Mouse (Mus musculus): ENCODE data around the gene Ctps2. TPM values are rescaled to one million over a fixed set of nuclear protein-coding genes. Genes with fewer than 3 reads are reported as not detected.

Ctps2 gene
- polyA plus RNA-seq, 1 experiment from 2014 or later, result 29.6 TPM

- no peak for TF ChIP-seq CTCF (IDR thresholded peaks at IDR 0.05; ENCODE audit: low read depth)
- H3K9ac ChIP-seq (ENCODE audit: low read depth, low read length), result no peak overlapping the region
- 82% methylated on average over 2 of the region's 2 CpGs for WGBS
- no peaks in the 10 kb centered on the region for H3K9me3 ChIP-seq (ENCODE audit: control insufficient read depth)
- ATAC-seq, result no peak
- no peak overlapping the region for H3K4me3 ChIP-seq (ENCODE audit: low read depth, low read length)
- H3K4me1 ChIP-seq (replicated peaks; ENCODE audit: control insufficient read depth, insufficient read depth, low read length), result no peaks in the 10 kb centered on the region
- H3K4me2 ChIP-seq (replicated peaks; ENCODE audit: low read depth), result no peak overlapping the region
- H3K27ac ChIP-seq (ENCODE audit: low read depth, low read length), result no peak overlapping the region
- no peaks in the 10 kb centered on the region for H3K36me3 ChIP-seq (ENCODE audit: control insufficient read depth, insufficient read depth)
- H3K27me3 ChIP-seq (replicated peaks; ENCODE audit: control insufficient read depth, insufficient read depth, low read length), result no peaks in the 10 kb centered on the region
These were observed 30.4 kb downstream of the Ctps2 start for GRCm38 (mm10) chrX:162931467-162931866.

GRCm38 (mm10) chrX:162942027-162942426 is 41.0 kb downstream of the Ctps2 start:
- Histone ChIP-seq H3K27ac (ENCODE audit: low read depth, low read length) (no peak overlapping the region), H3K9ac (ENCODE audit: low read depth, low read length) (no peak overlapping the region), H3K36me3 (ENCODE audit: control insufficient read depth, insufficient read depth) (no peaks in the 10 kb centered on the region), H3K27me3 (replicated peaks; ENCODE audit: control insufficient read depth, insufficient read depth, low read length) (no peaks in the 10 kb centered on the region), H3K4me1 (replicated peaks; ENCODE audit: control insufficient read depth, insufficient read depth, low read length) (no peaks in the 10 kb centered on the region), H3K4me3 (ENCODE audit: low read depth, low read length) (no peak overlapping the region), H3K9me3 (ENCODE audit: control insufficient read depth) (no peaks in the 10 kb centered on the region), H3K4me2 (replicated peaks; ENCODE audit: low read depth) (no peak overlapping the region)
- no peak for ATAC-seq
- no peak for TF ChIP-seq CTCF (IDR thresholded peaks at IDR 0.05; ENCODE audit: low read depth)
- 79% methylated on average over 1 of the region's 1 CpGs for WGBS

DNA sequence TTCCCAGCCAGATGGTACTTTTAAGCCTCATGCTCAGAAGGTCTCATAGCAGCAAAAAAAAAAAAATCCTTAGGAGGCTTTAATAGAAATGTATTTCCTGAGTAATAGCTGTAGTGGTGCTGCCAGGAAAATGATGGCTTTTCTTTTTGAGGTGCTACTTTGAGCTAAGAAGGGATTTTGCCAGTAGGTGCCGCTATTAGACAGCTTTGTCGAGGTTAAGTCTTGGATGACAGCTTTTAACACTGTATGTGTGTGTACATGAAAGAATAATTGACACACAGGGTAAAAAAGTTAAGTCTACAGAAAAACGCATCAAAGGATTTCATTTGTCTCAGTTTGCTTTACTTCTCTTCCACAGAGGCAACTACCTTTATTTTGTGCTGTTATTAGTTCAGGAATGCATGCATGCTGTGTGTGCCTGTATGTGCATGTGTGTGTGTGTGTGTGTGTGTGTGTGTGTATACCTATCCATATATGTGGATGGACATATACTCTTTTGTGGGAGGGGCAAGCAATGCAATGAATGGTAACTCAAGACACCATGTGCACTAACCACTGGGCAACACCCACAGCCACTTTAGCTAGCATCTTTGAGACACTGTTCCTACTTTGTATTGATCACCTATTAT is 48.9 kb downstream of the Ctps2 start:
- ATAC-seq, result no peak
- Histone ChIP-seq H3K9me3 (ENCODE audit: control insufficient read depth) (no peaks in the 10 kb centered on the region), H3K27ac (ENCODE audit: low read depth, low read length) (no peak overlapping the region), H3K36me3 (ENCODE audit: control insufficient read depth, insufficient read depth) (no peaks in the 10 kb centered on the region), H3K27me3 (replicated peaks; ENCODE audit: control insufficient read depth, insufficient read depth, low read length) (no peaks in the 10 kb centered on the region), H3K4me1 (replicated peaks; ENCODE audit: control insufficient read depth, insufficient read depth, low read length) (no peaks in the 10 kb centered on the region), H3K4me2 (replicated peaks; ENCODE audit: low read depth) (no peak overlapping the region), H3K9ac (ENCODE audit: low read depth, low read length) (no peak overlapping the region), H3K4me3 (ENCODE audit: low read depth, low read length) (no peak overlapping the region)
- WGBS, result 28% methylated on average over 3 of the region's 3 CpGs
- TF ChIP-seq CTCF (IDR thresholded peaks at IDR 0.05; ENCODE audit: low read depth), result peak; percentile 75

DNA sequence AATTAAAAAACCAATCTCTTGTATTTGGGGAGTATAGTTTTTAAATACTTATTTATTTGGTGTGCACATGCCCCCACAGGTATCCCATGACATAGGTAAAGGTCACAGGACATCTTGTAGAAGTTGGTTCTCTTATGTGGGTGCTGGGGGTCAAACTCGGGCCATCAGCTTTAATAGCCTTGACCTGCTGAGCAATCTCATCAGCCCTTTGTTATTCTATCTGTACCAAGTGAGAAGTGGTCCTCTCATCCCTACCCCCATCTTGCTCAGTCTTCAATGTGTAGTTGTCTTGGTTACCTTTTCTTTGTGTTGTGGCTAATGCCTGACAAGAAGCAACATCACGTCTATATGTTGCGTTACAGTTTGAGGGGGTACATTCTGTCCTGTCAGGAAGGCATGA is 56.9 kb downstream of the Ctps2 start:
- H3K27me3 ChIP-seq (replicated peaks; ENCODE audit: control insufficient read depth, insufficient read depth, low read length), result no peaks in the 10 kb centered on the region
- H3K9ac ChIP-seq (ENCODE audit: low read depth, low read length), result no peak overlapping the region
- no peak for ATAC-seq
- TF ChIP-seq CTCF (IDR thresholded peaks at IDR 0.05; ENCODE audit: low read depth), result no peak
- H3K36me3 ChIP-seq (ENCODE audit: control insufficient read depth, insufficient read depth), result no peaks in the 10 kb centered on the region
- WGBS, result 89% methylated on average over 3 of the region's 3 CpGs
- H3K4me1 ChIP-seq (replicated peaks; ENCODE audit: control insufficient read depth, insufficient read depth, low read length), result no peaks in the 10 kb centered on the region
- H3K9me3 ChIP-seq (ENCODE audit: control insufficient read depth), result no peaks in the 10 kb centered on the region
- H3K4me2 ChIP-seq (replicated peaks; ENCODE audit: low read depth), result no peak overlapping the region
- H3K27ac ChIP-seq (ENCODE audit: low read depth, low read length), result no peak overlapping the region
- no peak overlapping the region for H3K4me3 ChIP-seq (ENCODE audit: low read depth, low read length)

- Histone ChIP-seq H3K27me3 (replicated peaks; ENCODE audit: control insufficient read depth, insufficient read depth, low read length) (no peaks in the 10 kb centered on the region), H3K4me1 (replicated peaks; ENCODE audit: control insufficient read depth, insufficient read depth, low read length) (no peaks in the 10 kb centered on the region), H3K9ac (ENCODE audit: low read depth, low read length) (no peak overlapping the region), H3K36me3 (ENCODE audit: control insufficient read depth, insufficient read depth) (no peaks in the 10 kb centered on the region), H3K4me2 (replicated peaks; ENCODE audit: low read depth) (peak overlapping the region; percentile 44), H3K4me3 (ENCODE audit: low read depth, low read length) (peak overlapping the region; percentile 12; the same call in 1 of the 2 replicates), H3K9me3 (ENCODE audit: control insufficient read depth) (no peaks in the 10 kb centered on the region), H3K27ac (ENCODE audit: low read depth, low read length) (no peak overlapping the region)
- 0 out of 2 replicates have a peak, but pooled peaks have one; percentile 1 for TF ChIP-seq CTCF (IDR thresholded peaks at IDR 0.05; ENCODE audit: low read depth)
- ATAC-seq, result no peak
- WGBS, result 32% methylated on average over 4 of the region's 4 CpGs
These were observed 62.8 kb downstream of the Ctps2 start for GRCm38 (mm10) chrX:162963840-162964239.

DNA sequence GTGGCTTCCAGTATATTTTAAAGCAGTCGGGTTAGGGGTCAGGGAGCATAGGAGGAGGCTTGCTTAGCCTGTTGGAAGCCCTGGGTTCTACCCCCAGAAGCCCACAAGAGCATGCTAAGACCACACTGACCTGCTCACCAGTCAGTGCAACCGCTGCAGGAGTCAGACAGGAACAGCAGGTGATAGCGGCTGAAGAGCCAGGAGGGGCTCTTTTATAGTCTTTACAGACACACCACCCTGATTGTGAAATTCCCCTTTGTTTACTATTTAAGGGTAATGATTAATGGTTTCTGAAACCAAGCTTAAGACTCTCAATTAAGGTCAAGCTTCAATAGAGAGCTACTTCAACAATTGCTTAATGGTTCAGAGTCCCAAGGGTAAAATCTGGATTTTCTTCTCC is 63.3 kb downstream of the Ctps2 start, which contains the start of gene S100g:
Gene S100g (minus strand): TSS at position 217 of the 400 bp plus-strand sequence.
- H3K4me2 ChIP-seq (replicated peaks; ENCODE audit: low read depth), result peak within 1 kb of the TSS; percentile 44
- WGBS, result 25% methylated on average over 3 of the region's 3 CpGs
- H3K4me3 ChIP-seq (ENCODE audit: low read depth, low read length), result peak within 1 kb of the TSS; percentile 12; the same call in 1 of the 2 replicates
- no peak within 1 kb of the TSS for H3K9ac ChIP-seq (ENCODE audit: low read depth, low read length)
- H3K4me1 ChIP-seq (replicated peaks; ENCODE audit: control insufficient read depth, insufficient read depth, low read length), result no peaks in the 10 kb centered on the region
- no peaks in the 10 kb centered on the region for H3K27me3 ChIP-seq (replicated peaks; ENCODE audit: control insufficient read depth, insufficient read depth, low read length)
- H3K9me3 ChIP-seq (ENCODE audit: control insufficient read depth), result no peaks in the 10 kb centered on the region
- peak; percentile 86 for ATAC-seq
- H3K36me3 ChIP-seq (ENCODE audit: control insufficient read depth, insufficient read depth), result no peaks in the 10 kb centered on the region
- TF ChIP-seq CTCF (IDR thresholded peaks at IDR 0.05; ENCODE audit: low read depth), result no peak
- H3K27ac ChIP-seq (ENCODE audit: low read depth, low read length), result no peak within 1 kb of the TSS

Data from intestine, postnatal 0 days (tissue).